Mouse (Mus musculus) layer of hippocampus, postnatal 14 days (tissue): Measurements from ENCODE around the gene Catsperz. TPM values are rescaled to one million over a fixed set of nuclear protein-coding genes. Genes with fewer than 3 reads are reported as not detected.
"Not testable (repeated sequence)": the region's sequence is repeated elsewhere in the genome, so short reads cannot be mapped to it uniquely, and the experiment has no call there.

ENCODE experiments used
- DNase-seq, 2 experiments: peaks; one replicate each; pipeline ENCODE4 v3.0.0; 2021 to 2022; ENCODE audit warnings: low spot score in 2 of 2, mixed read lengths in 1 of 2
- total RNA-seq, 2 experiments: library from RNA; stranded (reverse); gene quantifications; 2 replicates each; pipeline ENCODE4 v1.2.3; 2021

Gene Catsperz
- total RNA-seq, 2 experiments from 2014 or later: 13.3 to 14.4 TPM

DNA sequence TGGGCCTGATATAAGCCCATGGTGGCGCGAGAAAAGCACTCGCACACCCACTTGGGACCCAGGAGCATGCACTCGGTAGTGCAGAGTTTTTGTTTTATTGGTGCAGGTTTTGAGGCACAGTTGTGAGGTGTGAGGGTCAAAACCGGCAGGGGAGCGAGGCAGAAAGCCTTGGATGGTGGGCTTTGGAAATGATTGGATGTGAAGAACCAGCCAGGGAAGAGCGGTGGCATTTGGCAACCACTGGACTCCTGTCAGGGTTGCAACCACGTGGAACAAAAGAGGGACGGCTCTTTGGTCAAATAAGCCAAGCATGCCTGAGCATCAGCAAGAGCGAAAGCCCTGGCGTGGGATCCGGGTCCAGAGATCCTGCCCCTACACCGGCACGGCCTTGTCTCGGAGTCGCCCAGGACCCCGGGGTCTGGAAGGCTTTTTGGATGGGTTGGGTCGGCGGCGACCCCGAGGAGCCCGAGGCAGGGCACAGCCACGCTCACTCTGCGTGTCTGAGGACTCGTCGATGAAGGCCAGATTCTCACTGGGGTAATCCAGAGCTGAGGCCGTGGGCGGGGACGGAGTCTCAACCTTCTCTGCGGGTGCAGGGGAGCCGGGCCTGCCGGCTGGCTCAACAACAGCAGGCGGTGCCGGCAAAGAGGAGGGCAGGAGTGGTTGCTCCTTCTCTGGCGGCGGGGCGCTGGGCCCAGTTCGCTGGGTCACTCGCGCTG, 590 bp upstream of the Catsperz start:
- no peak for DNase-seq

GRCm38 (mm10) chr19:6924461-6925306, 496 bp downstream of the Catsperz start:
- DNase-seq: peak; percentile 83 to 87

- DNase-seq: no peak
Observed at GRCm38 (mm10) chr19:6922901-6923735, 2.1 kb downstream of the Catsperz start.

GRCm38 (mm10) chr19:6921647-6922567, 3.3 kb downstream of the Catsperz start, which contains the start of gene Esrra:
TSS of gene Esrra (minus strand) at chr19:6921813.
- peak; percentile 99 to 100 for DNase-seq

DNA sequence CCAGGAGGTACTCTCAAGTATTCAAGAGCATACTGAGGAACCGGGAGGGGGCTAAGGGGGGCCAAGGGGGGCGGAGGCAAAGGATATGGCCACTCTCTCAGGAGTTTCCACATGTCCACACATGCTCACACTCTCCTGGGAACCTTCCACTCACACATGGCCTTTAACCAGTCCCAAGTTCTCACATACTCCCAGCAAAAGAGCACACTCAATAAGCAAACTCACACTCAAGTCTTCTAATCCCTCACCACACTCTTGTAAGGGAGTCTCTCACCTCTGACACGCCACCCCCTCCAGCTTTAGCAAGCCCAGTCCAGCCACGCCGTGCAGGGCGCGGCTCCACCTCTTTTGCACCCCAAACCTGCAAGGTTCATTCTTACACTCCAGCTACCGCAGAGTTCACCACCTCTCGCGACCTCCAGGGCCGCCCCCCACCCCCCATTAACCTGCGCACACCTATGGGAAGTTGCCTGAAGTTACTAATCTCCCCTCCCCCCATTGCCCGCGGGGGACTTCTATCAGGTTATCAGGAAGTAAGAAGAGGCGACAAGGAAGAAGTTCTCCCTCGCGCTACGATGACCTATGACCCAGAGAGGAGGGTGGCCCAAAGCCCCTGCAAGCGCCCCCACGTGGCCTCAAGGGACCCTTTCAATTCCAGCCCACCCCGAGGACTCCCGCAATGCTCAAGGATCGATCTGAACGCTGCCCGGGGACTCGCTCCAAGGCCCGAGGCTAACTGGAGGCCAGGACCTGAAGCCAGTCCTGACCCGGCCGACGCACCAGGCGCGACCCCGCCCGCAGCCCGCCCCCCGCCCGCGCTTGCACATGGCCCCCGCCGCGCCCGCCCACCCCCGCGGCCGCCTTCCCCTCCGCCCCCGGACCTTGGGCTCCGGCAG, 4.2 kb downstream of the Catsperz start:
- DNase-seq: no peak

- DNase-seq: no peak
Observed at GRCm38 (mm10) chr19:6919876-6920740, 5.1 kb downstream of the Catsperz start.

GRCm38 (mm10) chr19:6919431-6919830, 5.7 kb downstream of the Catsperz start:
- no peak for DNase-seq

DNA sequence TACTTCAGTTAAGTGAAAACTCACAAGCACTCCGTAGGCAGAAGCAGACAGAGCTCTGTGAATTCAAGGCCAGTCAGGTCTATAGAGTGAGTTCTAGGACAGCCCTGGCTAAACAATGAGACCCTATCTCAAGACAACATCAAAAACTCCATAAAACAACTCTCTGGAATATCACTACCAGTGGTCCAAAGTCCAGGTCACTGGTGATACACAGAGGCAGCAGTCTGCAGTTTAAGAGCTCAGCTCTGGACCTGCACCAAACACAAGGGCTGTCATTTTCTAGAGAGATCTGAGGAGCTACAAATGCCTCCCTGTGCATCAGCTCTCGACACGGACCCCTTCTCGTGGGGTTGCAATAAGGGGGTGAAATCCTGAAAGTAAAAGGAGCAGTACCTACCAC, 6.9 kb downstream of the Catsperz start:
- DNase-seq: no peak

GRCm38 (mm10) chr19:6916496-6916895, 8.7 kb downstream of the Catsperz start:
- no peak for DNase-seq

DNA sequence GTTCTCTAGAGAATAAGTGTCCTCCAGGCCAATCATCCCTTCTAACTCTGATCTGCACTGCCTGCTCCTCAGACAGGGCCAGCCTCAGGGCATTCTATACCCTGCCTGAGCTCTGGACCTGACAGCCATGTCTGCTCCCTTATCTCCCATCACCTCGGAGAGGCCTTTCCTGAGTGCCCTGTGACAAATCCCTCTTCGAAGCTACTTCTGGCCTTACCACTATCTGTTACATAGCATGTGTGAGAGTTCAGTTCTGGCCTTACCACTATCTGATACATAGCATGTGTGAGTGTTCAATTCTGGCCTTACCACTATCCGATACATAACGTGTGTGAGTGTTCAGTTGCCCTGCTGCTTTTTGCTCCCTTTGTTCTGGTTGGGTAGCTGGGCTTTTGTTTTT, 9.9 kb downstream of the Catsperz start:
- DNase-seq: no peak

DNA sequence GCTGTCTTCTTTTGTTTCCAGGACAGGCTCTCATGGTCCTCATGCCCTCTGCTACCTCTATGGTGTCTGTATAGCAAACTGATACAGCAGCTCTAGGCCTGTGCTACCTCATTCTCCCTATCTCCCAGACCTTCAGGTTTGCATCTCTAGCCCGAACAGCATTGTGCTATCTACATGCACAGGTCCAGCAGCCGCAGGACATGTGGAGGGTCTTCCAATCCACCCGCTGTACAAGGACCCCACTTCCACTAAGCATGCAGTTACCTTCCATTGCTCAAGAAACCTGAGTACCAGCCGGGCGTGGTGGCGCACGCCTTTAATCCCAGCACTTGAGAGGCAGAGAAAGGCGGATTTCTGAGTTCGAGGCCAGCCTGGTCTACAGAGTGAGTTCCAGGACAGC, 10.6 kb downstream of the Catsperz start:
- DNase-seq: no peak

DNA sequence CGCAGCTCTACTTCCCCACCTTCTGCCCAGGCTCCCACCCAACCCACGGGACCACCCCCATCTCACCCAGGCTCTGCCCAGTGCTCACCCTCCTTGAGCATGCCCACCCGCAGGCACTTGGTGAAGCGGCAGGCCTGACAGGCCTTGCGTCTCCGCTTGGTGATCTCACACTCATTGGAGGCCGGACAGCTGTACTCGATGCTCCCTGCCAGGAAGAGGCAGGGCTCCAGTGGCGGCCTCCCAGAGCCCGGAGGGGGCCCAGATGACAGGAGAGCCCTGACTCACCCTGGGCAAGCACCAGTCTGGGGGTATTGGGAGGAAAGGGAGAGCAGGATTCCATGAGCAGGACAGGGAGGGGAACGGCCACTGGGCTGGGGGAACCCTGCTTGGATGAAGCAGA, 11.2 kb downstream of the Catsperz start:
- DNase-seq: no peak

- no peak for DNase-seq
Observed at GRCm38 (mm10) chr19:6913036-6913435, 12.1 kb downstream of the Catsperz start.

- no peak for DNase-seq
Observed at GRCm38 (mm10) chr19:6912205-6912970, 12.8 kb downstream of the Catsperz start.

DNA sequence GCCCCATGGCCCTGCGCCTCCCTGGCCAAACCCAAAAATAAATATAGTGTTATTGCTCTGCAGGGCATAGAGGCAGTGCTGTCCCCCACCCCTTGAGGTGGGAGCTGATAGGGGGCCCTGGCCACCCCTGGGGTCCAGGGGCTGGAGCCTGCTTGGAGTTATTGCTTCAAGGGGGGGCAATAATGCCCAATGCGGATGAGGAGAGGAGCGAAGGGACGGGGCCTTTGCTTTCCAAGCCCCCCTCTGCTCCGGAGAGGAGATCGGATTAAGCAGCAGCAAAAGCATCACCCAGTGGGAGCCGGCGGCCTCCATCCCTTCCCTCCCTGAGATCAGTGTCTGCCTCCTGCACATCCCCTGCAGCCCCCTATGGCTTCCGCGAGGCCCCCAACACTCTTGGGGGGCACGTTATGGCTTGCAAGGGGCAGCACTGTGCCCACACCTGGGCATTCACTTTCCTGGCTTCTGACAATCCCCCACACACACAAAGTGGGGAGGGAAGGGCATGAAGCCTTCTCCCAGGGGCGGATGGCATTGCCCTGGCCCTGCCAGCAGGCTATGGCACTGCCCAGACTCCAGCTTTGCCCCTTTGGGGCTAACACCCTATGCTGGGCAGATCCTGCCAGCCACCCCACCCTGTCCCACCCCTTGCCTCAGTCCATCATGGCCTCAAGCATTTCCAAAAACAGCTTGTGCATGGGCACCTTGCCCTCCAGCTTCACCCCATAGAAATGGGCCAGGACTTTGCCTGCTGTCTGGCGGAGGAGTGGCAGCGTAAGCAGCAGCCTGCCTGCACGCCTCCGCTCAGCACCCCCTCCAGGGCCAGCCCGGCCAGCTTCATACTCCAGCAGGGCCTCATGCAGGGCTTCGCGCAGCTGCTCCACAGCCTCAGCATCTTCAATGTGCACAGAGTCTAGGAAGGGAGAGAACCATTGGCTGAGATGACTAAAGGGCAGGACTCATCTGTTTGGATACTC, 13.8 kb downstream of the Catsperz start:
- DNase-seq: no peak

DNA sequence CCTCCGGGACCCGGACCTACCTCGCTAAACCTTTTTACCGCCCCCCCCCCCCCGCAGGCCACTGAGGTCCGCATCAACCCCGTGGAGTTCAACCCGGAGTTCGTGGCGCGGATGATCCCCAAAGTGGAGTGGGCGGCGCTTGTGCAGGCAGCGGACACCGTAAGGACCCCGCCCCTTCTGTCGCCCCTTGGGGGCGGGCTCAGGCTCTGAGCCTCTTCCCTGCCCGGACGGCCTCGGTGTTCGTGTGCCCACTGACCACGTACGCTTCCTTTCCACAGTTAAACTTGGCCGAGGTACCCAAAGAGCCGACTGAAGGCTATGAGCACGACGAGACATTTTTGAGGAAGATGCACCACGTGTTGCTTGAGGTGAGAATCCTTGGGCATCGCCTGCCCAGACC, 14.9 kb downstream of the Catsperz start:
- DNase-seq: not testable (repeated sequence)
